Mouse (Mus musculus) brain, embryonic 14.5 days (tissue): ENCODE data around the gene Kxd1. TPM values are rescaled to one million over a fixed set of nuclear protein-coding genes. Genes with fewer than 3 reads are reported as not detected.

Experiments used
- DNase-seq: peaks from one replicate; pipeline ENCODE4 v3.0.0-alpha.2; 2011; ENCODE audit warnings: low read depth
- CTCF ChIP-seq: fragments of 200-500 bp; IDR thresholded peaks from 2 replicates; pipeline ENCODE4 v1.5.1; 2012; ENCODE audit warnings: inconsistent platforms, mild to moderate bottlenecking, moderate library complexity, borderline replicate concordance; ENCODE audit not compliant: insufficient read depth, insufficient read length; ENCODE audit errors: extremely low read depth
- POLR2A ChIP-seq: fragments of 200-500 bp; IDR thresholded peaks from 2 replicates; pipeline ENCODE4 v1.6.1; 2012; ENCODE audit warnings: mild to moderate bottlenecking, inconsistent platforms, borderline replicate concordance; ENCODE audit not compliant: poor library complexity, insufficient read depth, insufficient read length, severe bottlenecking; ENCODE audit errors: extremely low read depth
- polyA plus RNA-seq: library from polyadenylated mRNA; depleted of rRNA; stranded (reverse); fragments of >200 nt; gene quantifications from 2 replicates; pipeline ENCODE4 v1.2.3, GENCODE M21; 2012

Gene Kxd1
- polyA plus RNA-seq, 1 experiment: 44.5 TPM

- no peak for DNase-seq
Observed at GRCm38 (mm10) chr8:70560096-70560495, 32.3 kb upstream of the Kxd1 start.

GRCm38 (mm10) chr8:70558983-70559382, 31.2 kb upstream of the Kxd1 start:
- TF ChIP-seq POLR2A (no peak), CTCF (no peak)
- DNase-seq: no peak

More at GRCm38 (mm10) chr8:70560096-70560495, 32.3 kb upstream of the Kxd1 start:
- no peak for TF ChIP-seq POLR2A
- no peak; the same call in 1 of the 2 replicates for TF ChIP-seq CTCF

- TF ChIP-seq CTCF (no peak), POLR2A (no peak)
- DNase-seq: no peak
Observed at GRCm38 (mm10) chr8:70558334-70558733, 30.6 kb upstream of the Kxd1 start.

- TF ChIP-seq CTCF (no peak), POLR2A (no peak)
- no peak for DNase-seq
Observed at GRCm38 (mm10) chr8:70555079-70555747, 27.5 kb upstream of the Kxd1 start.

- DNase-seq: peak; percentile 44
- TF ChIP-seq CTCF (no peak), POLR2A (no peak)
Observed at GRCm38 (mm10) chr8:70553740-70554139, 26.0 kb upstream of the Kxd1 start.

- TF ChIP-seq POLR2A: no peak
- no peak for TF ChIP-seq CTCF
- DNase-seq: no peak
Observed at GRCm38 (mm10) chr8:70552836-70553235, 25.1 kb upstream of the Kxd1 start.

GRCm38 (mm10) chr8:70551558-70552161, 23.9 kb upstream of the Kxd1 start:
- no peak for DNase-seq
- TF ChIP-seq CTCF: no peak
- TF ChIP-seq POLR2A: no peak

GRCm38 (mm10) chr8:70549412-70550184, 21.8 kb upstream of the Kxd1 start:
- TF ChIP-seq POLR2A: no peak
- TF ChIP-seq CTCF: no peak
- DNase-seq: no peak

GRCm38 (mm10) chr8:70547762-70548161, 20.0 kb upstream of the Kxd1 start:
- no peak for DNase-seq
- TF ChIP-seq CTCF (no peak), POLR2A (no peak)

- DNase-seq: no peak
- TF ChIP-seq CTCF: no peak
- TF ChIP-seq POLR2A: no peak
Observed at GRCm38 (mm10) chr8:70546412-70546811, 18.7 kb upstream of the Kxd1 start.

- no peak for DNase-seq
- TF ChIP-seq POLR2A (no peak), CTCF (peak; percentile 17; the same call in 1 of the 2 replicates)
Observed at GRCm38 (mm10) chr8:70544200-70544687, 16.5 kb upstream of the Kxd1 start.
